Mouse (Mus musculus) cerebellum, adult 9-10 months (tissue): ENCODE data around the gene Scn1b.

Experiments
- DNase-seq: peaks from one replicate; pipeline ENCODE4 v3.0.0; 2022

Gene Scn1b

DNA sequence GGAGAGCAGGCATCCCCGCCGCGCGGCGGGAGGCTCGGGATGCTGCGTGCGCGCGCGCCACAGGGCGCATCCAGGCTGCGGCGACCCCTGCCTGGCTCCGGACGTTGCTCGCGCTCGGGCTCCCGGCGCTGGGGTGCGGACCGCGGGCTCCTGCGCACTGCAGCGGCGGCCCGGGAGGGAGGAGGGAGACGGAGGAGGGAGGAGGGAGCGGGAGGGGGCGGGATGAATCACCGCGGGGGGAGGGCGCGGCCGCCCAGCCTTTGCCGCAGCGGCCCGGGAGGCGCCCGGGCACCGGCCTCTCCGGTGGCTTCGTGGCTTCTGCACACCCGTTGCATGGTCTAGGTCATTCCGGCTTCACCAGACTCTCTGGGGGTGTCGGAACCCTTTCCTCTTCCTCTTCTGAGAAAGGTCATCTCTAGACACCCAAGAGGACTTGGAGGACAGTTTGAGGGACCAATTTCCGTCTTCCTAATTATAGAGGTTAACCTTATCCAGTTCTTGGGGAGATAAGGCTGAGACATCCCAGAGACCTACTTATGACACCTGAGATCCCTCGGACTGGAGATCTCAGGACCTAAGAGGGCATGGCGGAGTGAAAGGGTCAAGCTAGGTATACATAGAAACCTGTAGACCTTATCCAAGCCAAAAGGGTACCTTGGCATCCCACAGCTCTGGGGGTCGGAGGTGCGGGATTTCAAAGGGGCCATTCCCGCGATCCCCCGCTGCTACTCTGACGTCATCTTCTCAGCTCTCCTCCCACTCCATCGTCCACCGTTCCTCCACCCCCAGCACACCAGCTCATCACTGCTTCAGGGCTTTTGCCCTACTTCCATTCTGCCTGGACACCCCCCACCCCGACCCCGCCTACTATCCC lies at the start of gene Scn1b:
Gene Scn1b (minus strand): TSS at position 153 of the 874 bp plus-strand sequence.
- DNase-seq, result peak; percentile 86

DNA sequence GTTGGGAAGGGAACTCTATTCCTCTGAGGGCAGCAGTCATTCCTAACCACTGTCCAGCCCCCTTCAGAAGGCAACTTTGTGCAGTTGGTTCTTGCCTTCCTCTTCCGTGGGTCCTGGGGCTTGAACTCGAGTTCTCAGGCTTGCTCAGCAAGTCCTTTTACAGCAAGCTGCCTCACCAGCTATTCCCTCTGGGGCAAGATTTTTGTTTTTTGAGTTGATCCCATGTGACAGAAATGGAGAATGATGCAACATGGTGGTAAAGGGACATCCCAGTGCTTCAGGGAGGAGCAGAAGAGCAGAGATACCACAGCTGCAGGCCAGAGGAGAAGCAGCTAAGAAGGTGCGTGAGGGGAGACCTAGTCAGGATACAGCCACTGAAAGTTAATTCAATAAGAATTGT lies 48.3 kb upstream of the Scn1b start:
- no peak for DNase-seq

DNA sequence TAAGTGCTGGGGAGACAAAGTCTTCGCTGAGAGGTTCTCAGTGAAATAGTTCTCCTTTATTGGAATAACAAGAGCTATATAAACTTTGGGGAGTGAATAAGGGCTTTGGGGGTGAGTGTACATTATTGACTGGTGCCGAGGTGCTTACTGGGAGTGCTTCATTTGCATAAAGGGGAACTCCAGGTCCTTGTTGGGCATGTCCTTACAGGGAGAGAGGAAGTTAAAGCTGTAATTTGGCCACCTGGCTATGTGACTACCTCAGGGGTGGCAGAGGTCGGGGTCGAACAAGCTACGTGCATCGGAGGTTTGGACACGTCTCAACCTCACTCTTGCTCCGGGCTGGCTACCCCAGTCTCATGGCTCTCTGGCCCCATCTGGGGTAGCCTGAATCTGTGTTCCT lies 47.7 kb upstream of the Scn1b start:
- no peak for DNase-seq

DNA sequence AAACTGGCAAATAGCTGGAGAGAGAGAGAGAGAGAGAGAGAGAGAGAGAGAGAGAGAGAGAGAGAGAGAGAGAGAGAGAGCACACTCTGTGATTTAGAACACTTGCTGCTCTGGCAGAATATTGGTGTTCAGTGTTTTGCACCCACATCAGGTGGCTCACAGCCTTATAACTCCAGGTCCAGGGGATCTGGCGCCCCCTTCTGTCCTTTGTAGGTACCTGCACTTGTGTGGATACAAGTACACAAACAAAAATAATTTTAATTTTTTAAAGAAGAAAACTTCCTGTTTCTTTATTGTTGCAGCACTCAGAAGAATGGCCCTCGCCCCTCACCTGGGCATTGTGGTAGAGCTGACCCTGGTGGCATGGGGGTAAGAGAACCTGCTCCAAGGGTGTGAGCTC lies 45.4 kb upstream of the Scn1b start:
- DNase-seq, result peak; percentile 46

DNA sequence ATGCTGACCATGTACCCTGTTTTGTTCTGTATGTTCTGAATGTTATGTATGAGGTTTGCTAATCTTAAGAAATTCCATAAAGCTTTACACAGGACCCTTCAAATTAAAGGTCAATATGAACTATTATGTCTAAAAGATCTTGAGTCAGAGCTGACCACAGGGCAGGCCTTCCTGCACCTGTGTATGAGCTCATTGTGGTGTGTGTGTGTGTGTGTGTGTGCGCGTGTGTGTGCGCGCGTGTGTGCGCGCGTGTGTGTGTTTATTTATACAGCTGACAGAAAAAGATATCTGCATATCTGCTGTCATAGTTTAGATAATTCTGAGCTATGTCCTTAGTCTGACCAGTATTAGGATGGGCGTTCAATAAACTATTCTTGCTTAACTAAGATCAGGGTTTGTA lies 43.7 kb upstream of the Scn1b start:
- no peak for DNase-seq

DNA sequence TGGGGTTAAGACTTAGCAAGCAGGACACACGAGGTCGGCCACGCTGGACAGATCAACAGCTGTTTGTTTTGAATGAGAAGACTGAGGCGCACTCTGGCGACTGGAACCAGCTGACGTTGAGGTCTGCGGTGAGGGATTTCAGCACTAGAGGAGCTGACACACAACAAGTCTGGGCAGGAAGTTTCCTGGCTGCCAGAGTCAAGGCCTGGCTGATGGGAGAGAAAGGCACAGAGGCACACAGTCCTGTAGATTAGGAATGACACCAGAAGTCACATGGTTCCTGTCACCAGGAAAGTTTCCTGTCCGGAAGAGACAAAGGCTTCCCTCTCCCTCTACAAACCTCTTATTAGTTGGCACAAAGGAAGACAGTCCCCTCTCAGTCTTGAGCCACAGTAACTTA lies 41.6 kb upstream of the Scn1b start:
- DNase-seq, result no peak

DNA sequence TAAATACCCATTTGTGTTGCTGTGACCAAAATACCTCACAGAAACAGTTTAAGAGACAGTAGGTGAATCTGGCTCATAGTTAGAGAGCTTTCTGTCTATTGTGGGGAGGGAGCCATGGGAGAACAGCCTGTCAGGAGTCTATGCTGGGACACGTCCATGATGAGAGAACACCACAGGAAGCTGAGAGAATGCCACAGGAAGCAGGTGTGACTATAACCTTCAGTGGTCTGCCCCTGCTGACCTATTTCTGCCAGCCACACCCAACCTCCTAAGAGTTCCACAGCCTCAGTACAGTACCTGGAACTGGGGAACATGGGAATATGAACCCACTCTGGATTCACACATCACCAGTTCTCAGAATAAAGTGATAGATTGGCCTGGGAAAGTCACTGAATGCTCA lies 37.9 kb upstream of the Scn1b start:
- DNase-seq, result no peak

DNA sequence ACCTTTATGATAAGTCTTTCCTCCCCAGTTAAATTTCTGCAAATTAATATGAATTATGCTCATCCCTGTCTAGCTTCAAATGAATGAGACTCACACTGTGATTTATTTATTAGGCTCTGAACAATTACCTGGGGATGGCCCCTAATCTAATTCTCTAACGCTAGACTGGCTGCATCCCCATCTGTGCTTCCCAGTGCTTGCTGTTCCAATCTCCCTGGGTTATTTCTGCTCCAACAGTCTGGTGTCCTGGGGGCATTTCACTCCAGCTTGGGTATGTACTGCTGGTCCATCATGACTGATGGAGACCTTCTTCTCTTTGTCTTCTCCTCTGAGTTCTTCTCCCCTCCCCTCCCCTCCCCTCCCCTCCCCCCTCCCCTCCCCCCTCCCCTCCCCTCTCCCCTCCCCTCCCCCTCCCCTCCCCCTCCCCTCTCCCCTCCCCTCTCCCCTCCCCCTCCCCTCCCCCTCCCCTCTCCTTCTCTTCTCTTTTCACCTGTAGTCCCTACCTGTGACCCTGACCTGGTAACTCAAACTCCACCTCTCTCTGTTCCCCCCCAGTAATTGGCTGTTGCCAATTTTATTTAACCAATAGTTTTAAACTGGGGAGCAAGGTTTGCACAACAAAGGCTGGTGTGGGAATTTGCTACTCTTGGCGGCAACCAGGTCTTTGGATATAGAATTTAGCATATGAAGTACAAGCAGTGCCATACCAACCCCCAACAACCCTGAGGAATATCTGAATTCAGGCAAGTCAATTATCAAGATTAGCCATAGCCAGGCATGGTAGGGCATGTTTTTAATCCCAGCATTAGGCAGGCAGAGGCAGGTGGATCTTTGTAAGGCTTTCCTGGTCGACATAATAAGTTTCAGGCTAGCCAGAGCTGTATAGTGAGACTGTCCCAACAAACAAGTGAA lies 37.1 kb upstream of the Scn1b start:
- DNase-seq, result no peak

DNA sequence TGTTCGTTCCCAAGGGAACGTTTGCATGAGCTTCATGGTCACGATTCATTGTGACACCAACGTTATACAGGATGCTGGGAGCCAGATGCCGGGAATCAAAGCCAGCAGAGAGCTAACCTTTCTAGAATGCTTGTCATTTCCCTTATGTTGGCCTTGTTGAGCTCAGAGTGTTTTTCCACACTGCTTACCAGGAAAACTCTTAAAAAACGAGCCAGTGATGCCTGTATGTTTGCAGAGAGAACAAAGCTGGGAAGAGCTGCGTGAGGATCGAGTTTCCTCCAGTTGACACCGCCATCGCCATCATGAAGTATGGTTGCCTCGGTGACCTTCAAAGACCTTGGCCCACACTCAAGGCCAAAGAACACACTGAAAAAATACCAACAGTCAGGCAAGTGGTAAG lies 35.5 kb upstream of the Scn1b start:
- no peak for DNase-seq

DNA sequence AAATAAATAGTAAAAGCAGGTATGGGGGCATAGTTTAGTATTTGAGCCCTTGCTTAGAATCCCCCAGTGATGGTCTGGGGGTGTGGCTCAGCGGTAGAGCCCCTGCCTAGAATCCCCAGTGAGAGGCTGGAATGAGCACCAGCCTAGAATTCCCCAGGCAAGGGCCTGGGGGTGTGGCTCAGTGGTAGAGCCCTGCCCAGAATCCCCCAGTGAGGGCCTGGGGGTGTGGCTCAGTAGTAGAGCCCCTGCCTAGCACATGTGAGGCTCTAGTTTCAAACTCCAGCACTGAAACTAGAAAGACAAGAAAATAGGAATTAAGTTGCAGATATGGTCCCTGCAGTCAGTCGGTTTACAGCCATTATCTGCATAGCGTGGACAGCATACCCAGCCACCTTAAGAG lies 35.0 kb upstream of the Scn1b start:
- DNase-seq, result no peak

DNA sequence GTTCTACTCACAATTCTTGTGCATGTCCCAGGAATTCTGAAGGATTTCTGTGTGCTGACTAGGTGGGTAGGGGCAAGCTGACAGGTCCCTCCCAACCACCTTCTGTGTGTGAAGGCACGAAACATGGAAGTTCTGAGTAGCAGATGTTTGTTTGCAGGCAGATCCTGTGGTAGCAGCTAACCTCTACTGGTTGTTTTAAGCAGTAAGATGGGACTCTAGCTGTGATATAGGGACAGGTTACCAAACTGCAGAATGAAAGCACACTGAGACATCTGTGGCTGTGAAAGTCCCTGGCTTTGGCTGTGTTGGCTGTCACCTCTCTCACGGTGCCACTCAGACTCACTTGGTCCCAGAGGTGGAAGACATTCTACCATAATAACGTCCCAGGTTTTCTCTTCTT lies 34.4 kb upstream of the Scn1b start:
- no peak for DNase-seq

DNA sequence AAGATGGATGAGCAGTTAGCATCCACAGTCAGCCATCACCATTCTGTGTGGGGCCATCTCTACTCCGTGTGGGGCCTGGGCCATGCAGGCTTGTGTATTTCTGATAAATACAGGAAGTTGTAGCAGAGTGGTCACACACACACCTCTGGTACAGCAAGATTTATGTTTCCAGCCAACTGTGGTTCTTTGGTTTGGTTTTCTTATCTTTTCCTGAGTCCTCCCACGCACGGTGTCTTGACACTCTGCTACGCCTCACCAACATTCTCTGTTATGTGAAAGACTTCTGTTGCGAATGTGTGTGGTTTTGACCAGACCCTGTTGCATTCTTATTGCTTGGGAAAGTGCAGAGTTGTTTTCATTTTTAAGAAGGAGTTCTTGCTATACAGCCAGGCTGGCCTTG lies 34.0 kb upstream of the Scn1b start:
- DNase-seq, result no peak

DNA sequence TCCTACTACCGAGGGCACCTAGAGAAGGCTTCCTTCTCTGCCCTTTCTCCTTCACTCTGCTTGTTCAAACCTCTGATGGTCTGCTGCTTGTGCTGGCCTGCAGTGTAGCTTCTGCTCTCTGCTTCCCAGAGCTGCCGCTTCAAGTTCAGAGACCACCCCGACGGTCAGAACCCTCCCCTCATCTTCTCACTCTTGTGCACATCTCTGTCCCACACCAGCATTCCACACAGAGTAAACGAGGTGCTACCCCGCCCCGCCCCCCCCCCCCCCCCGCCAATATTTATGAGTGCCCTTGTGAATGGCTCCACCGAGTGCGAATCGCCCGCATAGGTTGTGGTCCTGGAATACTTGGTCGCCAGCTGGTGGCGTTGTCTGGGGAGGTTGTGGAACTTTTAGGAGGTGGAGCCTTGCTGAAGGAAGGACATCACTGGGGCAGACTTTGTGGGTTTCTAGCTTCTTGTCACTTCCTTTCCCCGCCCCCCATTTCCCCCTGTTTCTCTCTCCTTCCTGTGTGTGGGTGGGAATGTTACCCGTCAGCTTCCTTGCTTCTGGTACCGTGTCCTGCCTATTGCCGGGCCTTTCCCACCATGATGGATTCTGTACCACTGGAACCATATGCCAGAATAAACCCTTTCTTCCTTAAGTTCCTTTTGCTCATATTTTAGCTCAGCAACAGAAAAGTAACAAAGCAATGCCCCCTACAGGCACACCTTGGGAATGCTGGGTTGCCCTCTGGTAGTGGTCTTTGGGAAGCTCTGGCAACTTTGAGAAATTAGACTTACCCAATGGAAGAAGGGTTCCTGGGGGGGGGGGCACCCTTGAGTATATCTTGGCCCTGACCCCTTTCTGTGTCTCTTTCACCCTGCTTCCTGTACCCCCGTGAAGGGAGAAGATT lies 29.5 kb upstream of the Scn1b start:
- peak; percentile 16 for DNase-seq

DNA sequence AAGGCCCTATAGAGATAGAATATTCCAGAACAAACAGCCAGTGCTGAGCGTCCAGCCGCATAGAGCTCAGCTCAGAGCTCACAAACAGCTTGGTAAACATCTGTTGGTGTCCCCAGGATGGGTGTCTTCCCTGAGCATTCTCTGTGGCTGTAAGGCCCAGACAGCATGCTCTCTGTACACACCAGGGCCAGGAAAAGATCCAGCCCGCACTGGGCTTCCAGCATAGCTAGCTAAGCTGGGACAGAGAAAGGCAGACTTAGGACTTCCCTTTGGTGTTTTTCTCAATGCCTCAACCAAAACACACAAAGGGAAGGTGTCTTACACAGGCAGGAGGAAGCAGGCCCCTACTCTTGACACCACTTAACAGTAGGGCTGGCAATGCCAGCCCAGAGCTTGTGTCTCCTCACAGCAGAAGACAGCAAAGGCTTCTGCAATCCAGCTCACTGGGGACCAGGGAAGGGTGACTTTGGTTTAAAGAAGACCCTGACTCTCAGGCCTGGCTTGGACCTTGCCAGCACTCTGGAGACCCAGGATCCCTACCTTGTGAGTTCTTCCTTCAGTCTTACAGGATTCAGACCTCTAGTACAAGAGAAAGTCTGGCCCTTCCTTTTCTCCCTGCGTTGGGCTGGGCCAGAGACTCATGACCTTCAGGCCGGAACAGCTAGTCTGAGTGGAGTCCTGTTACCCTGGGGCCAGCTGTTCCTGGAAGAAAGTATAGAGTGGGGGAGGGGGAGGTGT lies 28.7 kb upstream of the Scn1b start, which contains the start of gene Gramd1a:
Gene Gramd1a (minus strand): TSS at position 601 of the 738 bp plus-strand sequence.
- DNase-seq, result peak; percentile 26

DNA sequence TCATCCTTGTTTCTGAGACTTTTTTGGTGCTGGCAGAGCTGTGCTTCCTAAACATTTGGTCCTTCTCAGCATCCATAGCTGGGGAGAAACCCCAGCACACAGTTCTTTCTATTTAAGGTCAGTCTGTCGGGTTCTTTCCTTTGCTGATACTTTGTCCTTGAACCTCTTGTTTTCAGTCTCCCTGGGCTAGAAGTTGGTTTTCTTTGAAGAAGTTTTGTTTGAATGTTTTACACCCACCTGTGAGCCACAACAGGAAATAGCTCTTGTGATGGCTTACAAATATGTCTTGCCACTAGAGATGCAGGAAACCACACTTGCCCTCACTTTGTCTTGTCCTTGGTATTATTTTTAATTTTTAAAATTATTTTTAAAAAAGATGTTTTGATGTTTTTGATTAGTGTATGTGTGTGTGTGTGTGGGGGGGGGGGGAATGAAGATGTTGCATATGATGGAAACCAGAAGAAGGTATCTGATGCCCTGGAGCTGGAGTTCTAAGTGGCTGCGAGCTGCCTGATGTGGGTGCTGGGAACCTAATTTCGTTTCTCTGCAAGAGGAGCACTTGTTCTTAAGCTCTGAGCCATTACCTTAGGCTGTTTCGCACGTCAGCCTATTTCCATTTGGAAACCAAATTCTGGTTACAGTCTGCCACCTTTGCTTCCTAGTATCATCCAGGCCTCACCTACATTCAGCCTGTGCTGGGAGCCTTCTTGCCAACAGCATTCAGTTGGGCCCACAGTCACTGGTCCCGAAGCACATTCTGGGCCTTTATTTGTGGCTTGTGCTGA lies 26.9 kb upstream of the Scn1b start:
- DNase-seq, result peak; percentile 10

DNA sequence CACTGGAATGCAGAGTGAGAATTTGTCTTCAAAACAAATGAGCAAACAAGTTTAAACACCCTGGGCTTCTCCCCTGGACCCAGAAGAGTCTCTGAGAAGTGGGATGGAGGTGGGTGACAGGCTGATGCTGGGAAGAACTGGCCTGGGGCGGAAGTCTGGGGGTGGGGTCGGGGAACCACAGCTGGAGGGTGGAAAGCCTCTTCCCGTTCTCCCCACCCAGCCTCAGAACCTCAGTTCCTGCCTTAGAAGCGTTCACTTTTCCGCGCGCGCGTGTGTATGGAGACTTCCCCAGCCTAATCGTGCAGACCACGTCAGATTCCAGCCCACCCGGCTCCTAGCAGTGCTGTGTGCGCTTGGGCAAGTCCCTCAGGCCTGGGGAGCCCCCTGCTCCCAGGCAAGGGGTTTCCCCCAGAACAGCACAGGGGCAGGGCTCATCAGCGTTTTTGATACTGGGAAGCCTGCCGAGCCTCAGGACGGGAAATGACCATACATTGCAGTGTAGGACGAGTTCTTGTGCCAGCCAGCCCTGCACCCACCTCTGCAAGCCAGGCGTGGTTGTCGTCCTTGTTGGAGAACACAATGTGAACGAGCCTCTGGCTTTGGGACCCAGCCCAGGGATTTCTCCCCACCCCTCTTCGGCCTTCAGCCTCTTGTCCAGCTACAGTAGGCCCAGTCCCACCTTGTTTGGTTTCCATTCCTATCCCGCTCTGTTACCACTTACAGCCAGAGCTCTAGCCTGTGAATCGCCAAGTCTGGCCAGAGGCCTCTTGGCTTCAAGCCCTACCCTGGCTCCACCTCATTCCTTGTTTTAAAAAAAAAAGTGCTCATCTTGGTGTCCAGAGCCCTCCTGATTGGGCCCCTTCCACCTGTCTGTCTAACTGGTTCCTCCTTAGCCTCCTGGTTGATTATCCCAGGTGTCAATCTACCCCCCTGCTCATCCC lies 24.8 kb upstream of the Scn1b start:
- peak; percentile 76 for DNase-seq

DNA sequence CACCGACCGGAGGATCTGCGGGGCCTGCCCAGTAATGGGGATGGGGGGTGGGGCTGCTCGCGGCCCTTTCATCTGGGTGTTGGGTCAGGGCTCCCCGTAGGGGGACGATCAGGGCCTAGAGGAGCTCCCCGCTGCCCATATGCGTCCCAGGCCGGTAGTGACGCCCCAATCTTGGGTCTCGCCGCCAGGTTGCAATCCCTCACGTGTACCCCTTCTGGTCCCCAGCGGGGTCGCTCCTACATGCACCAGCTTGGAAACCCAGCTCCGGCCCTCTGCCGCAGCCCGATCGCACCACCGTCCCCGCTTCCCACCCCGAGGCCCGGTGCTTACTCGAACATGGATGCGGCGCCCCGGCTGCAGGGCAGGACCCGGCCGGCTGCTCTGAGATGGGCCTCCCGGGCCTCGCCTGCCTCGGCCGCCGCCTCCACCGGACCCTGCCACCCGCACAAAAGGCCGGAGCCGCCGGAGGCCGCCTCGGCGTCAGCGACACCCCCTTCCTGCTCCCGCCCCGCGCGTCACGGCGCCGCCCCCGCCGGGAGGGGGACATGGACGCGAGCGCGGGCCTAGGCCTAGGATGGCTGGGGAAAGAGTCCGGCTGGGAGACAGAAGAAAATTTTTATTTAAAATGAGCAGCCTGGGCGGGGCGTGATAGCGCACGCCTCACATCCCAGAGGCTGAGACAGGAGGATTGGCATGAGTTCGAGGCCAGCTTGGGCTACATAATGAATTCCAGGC lies 23.9 kb upstream of the Scn1b start:
- peak; percentile 89 for DNase-seq

DNA sequence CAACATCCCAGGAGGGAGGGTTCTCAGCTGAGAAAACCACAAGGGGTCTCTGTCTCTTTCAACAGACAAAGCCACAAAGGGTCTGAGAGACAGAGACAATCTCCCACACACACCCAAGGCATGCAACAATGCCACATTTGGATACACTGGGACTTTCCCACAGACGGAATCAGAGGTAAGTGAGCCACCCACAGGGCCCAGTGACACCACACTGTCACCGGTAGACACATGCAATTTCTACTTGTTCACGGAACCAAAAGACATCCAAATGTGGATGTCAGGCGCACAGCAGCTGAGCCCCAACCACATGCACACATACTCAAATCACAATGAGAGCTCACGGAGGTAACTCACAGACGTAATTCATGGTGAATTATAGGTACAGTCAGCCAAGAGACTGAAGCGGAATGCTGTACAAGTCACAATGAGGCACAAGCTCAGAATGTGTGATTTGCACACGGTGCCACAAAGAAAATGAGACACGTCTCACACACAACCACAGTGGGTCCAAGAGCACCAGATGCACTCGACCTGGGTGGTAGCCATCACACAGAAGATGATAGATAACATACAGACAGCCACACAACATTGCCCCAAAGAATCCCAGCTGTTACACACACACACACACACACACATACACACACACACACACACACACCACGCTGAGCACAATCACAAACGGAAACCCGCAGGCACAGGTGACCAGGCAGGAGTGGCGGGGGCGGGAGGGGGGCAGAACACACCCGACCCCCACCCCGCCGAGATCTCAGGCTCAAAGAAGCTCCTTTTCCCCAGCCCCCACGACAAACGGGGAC lies 23.2 kb upstream of the Scn1b start:
- DNase-seq, result peak; percentile 57
